Mouse (Mus musculus): ENCODE measurements around the gene D11Wsu47e.

DNA sequence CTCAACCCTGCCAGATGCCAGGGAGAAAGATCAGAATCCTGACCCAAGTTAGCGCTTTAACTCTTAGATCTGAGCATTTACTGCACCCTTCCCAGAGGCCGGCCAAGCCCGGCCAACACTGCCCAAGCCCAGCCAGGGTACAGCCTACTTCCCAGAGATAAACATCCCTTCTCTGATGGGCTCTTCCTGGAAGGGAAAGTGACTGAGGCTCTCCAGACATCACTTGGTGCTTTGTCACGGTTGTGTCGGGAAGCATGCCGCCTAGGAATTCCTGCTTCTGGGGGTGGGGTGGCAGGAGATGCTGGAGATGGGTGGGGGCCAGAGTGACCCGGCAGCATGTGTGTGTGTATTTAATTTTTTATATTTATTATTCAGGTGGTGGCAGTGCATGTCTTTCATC lies 55.9 kb downstream of the D11Wsu47e start:
- TF ChIP-seq CTCF (IDR thresholded peaks at IDR 0.05) (no peak), EP300 (IDR thresholded peaks at IDR 0.05; ENCODE audit: insufficient read depth, low read depth, low read length) (no peak)

Measured in heart, adult 2 months (tissue).